Mouse (Mus musculus) neural tube, embryonic 15.5 days (tissue): ENCODE measurements around the gene Ccr7. TPM values are rescaled to one million over a fixed set of nuclear protein-coding genes. Genes with fewer than 3 reads are reported as not detected.

Experiments
- ATAC-seq: fragments of 200-750 bp; cut with Nextera tagmentation; 2 replicates; pipeline ENCODE4 v1.8.0; 2017; ENCODE audit warnings: mild to moderate bottlenecking, moderate TSS enrichment, moderate library complexity; ENCODE audit not compliant: low FRiP score
- H3K27ac ChIP-seq: fragments of 300-500 bp; sonication (generic); replicated peaks from 2 replicates; pipeline ENCODE4 v1.5.1; 2015; ENCODE audit warnings: mild to moderate bottlenecking, inconsistent platforms
- H3K27me3 ChIP-seq: fragments of 300-500 bp; sonication (generic); replicated peaks from 2 replicates; pipeline ENCODE4 v1.6.1; 2015; ENCODE audit warnings: inconsistent platforms
- H3K36me3 ChIP-seq: fragments of 300-500 bp; sonication (generic); 2 replicates; pipeline ENCODE4 v1.6.1; 2015; ENCODE audit warnings: inconsistent platforms
- H3K4me1 ChIP-seq: fragments of 300-500 bp; sonication (generic); 2 replicates; pipeline ENCODE4 v1.6.1; 2015; ENCODE audit warnings: inconsistent platforms
- H3K4me2 ChIP-seq: fragments of 300-500 bp; sonication (generic); 2 replicates; pipeline ENCODE4 v1.6.1; 2015; ENCODE audit warnings: inconsistent platforms, mild to moderate bottlenecking, moderate library complexity
- H3K4me3 ChIP-seq: fragments of 300-500 bp; sonication (generic); replicated peaks from 2 replicates; pipeline ENCODE4 v1.5.1; 2015; ENCODE audit warnings: mild to moderate bottlenecking, inconsistent platforms
- H3K9ac ChIP-seq: fragments of 300-500 bp; sonication (generic); replicated peaks from 2 replicates; pipeline ENCODE4 v1.6.1; 2015; ENCODE audit warnings: mild to moderate bottlenecking, inconsistent platforms
- H3K9me3 ChIP-seq: fragments of 300-500 bp; sonication (generic); replicated peaks from 2 replicates; pipeline ENCODE4 v1.6.1; 2016; ENCODE audit warnings: inconsistent platforms
- WGBS: fragments of 180-500 bp; shearing (Covaris S2); methylation state at CpG from one replicate; pipeline ENCODE4 v1.1.7; 2015; ENCODE audit warnings: mixed read lengths; 5-methylcytosine and 5-hydroxymethylcytosine counted together
- polyA plus RNA-seq: library from polyadenylated mRNA; unstranded; fragments of >200 nt; fragmentation: Nextera tagmentation; extraction: Ambion mirVana; gene quantifications from 2 replicates; pipeline ENCODE4 v1.2.1, GENCODE M21; 2015

Gene Ccr7
- polyA plus RNA-seq, 1 experiment from 2014 or later, result not detected

DNA sequence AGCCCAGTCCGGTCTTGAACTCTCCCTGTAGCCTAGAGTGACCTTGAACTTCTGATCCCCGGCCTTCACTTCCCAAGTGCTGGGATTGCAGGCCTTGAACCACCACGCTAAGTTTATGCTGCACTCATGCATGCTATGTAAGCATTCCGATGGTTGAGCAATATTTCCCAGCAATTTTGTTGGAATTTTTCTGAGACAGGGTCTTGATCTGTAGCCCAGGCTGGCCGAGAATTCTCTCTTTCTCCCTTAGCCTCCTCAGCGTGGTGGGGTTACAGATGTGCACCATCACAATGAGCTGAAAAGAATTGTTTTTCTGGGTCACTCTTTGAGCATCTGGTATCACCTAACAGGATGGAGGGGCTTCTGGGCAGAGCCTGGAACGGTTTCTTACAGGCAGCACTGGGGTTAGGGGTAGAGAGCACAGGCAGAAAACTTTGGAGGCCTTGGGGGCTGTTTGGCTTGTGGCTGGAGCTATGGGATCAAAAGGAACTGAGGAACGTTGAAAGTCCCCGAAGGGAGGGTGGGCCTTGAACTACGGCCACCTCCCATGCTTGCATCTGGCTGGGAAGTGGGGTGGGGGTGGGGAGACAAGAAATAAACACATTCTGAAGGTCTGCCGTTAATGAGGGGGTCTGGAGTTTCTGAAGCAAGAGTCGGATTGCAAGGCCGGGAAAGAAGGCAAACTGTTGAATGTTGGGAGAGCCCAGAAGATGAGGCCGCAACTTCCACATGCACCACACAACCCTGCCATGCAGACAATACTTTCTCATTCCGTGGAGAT lies 20.4 kb downstream of the Ccr7 start:
- 65% methylated on average over 15 of the region's 15 CpGs for WGBS
- no peaks in the 10 kb centered on the region for H3K36me3 ChIP-seq
- peaks cover 20% of the 10 kb centered on the region for H3K4me1 ChIP-seq
- no peak overlapping the region for H3K4me3 ChIP-seq
- no peak for ATAC-seq
- H3K27ac ChIP-seq, result no peak overlapping the region
- H3K9me3 ChIP-seq, result no peaks in the 10 kb centered on the region
- H3K9ac ChIP-seq, result no peak overlapping the region
- no peak overlapping the region for H3K4me2 ChIP-seq
- H3K27me3 ChIP-seq, result no peaks in the 10 kb centered on the region

- Histone ChIP-seq H3K9me3 (no peaks in the 10 kb centered on the region), H3K4me2 (no peak overlapping the region), H3K27me3 (no peaks in the 10 kb centered on the region), H3K4me1 (peaks cover 27% of the 10 kb centered on the region), H3K36me3 (no peaks in the 10 kb centered on the region), H3K27ac (no peak overlapping the region), H3K4me3 (no peak overlapping the region), H3K9ac (no peak overlapping the region)
- WGBS, result 47% methylated on average over 5 of the region's 5 CpGs
- no peak for ATAC-seq
These were observed 21.5 kb downstream of the Ccr7 start for GRCm38 (mm10) chr11:99133285-99133897.

DNA sequence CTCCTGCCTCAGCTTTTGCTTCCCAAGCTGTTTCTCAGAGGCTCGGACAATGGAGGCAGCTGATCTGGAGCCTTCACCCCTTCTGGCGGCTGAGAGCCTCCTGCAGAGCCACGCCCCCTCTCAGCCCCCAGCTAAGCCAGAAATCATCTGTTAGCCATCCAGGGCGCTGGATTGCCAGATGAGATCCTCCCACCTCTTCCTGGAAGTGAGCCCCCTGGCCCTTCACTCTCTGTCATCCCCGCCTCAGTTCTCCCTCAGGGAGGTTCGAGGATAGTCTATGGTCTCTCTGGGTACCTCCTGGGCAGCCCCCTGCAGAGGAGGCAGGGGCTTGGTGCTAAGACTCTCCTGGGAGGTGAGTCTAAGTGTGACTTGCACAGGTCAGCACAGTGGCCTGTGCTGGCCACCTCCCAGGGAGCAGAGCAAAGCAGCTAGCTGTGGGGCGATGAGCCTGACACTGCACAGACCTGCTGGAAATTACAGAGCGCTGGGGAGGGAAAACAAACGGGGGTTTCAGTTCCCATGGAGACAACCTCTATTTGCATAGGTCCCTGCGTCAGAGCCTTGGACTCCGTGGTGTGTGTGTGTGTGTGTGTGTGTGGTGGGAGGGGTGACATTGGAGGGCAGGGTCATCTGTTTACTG lies 22.7 kb downstream of the Ccr7 start:
- peak; percentile 50; the same call in 1 of the 2 replicates for ATAC-seq
- H3K27ac ChIP-seq, result peak overlapping the region; percentile 41; the same call in 1 of the 2 replicates
- peak overlapping the region; percentile 26; the same call in 1 of the 2 replicates for H3K9ac ChIP-seq
- 1% methylated on average over 11 of the region's 11 CpGs for WGBS
- no peaks in the 10 kb centered on the region for H3K27me3 ChIP-seq
- peak overlapping the region; percentile 42 for H3K4me2 ChIP-seq
- H3K36me3 ChIP-seq, result no peaks in the 10 kb centered on the region
- H3K9me3 ChIP-seq, result no peaks in the 10 kb centered on the region
- H3K4me1 ChIP-seq, result peaks cover 31% of the 10 kb centered on the region
- peak overlapping the region; percentile 2; the same call in 1 of the 2 replicates for H3K4me3 ChIP-seq

GRCm38 (mm10) chr11:99131463-99131840 lies 23.4 kb downstream of the Ccr7 start:
- no peak for ATAC-seq
- H3K4me1 ChIP-seq, result peaks cover 31% of the 10 kb centered on the region
- H3K9ac ChIP-seq, result no peak overlapping the region
- no peak overlapping the region for H3K4me2 ChIP-seq
- WGBS, result 41% methylated on average over 12 of the region's 12 CpGs
- H3K9me3 ChIP-seq, result no peaks in the 10 kb centered on the region
- no peak overlapping the region for H3K4me3 ChIP-seq
- no peak overlapping the region for H3K27ac ChIP-seq
- no peaks in the 10 kb centered on the region for H3K36me3 ChIP-seq
- H3K27me3 ChIP-seq, result no peaks in the 10 kb centered on the region

GRCm38 (mm10) chr11:99130736-99131462 lies 24.0 kb downstream of the Ccr7 start:
- no peak overlapping the region for H3K9ac ChIP-seq
- no peaks in the 10 kb centered on the region for H3K27me3 ChIP-seq
- 69% methylated on average over 5 of the region's 5 CpGs for WGBS

DNA sequence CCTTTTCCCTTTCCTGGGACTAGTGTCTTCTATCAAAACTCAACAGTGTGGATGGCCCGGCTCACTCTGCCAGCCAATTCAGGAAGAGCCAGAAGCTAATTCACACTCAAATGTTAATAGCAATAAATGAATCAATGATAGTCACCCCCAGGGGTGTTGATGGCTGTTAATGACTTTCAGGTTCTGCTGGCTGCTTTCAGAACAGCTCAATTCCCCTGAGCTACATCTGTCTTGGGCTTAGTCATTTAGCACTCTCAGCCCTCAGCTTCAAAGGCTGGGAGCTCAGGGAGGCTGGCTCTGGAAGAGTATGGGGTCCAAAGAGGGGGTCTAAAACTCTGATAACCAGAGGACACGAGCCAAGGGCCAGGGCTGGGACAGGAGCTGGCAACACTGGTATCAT lies 25.6 kb downstream of the Ccr7 start:
- H3K9ac ChIP-seq, result no peak overlapping the region
- H3K4me3 ChIP-seq, result no peak overlapping the region
- no peaks in the 10 kb centered on the region for H3K9me3 ChIP-seq
- 11% methylated on average over 2 of the region's 2 CpGs for WGBS
- no peaks in the 10 kb centered on the region for H3K27me3 ChIP-seq
- H3K27ac ChIP-seq, result no peak overlapping the region
- no peak for ATAC-seq
- no peak overlapping the region for H3K4me2 ChIP-seq
- no peaks in the 10 kb centered on the region for H3K36me3 ChIP-seq
- H3K4me1 ChIP-seq, result peaks cover 31% of the 10 kb centered on the region

More at GRCm38 (mm10) chr11:99130736-99131462, 24.0 kb downstream of the Ccr7 start:
- H3K27ac ChIP-seq, result no peak overlapping the region
- no peak for ATAC-seq
- H3K9me3 ChIP-seq, result no peaks in the 10 kb centered on the region
- no peak overlapping the region for H3K4me2 ChIP-seq
- peaks cover 31% of the 10 kb centered on the region for H3K4me1 ChIP-seq
- H3K4me3 ChIP-seq, result no peak overlapping the region
- H3K36me3 ChIP-seq, result no peaks in the 10 kb centered on the region

- H3K9ac ChIP-seq, result no peak overlapping the region
- no peak for ATAC-seq
- no peak overlapping the region for H3K4me2 ChIP-seq
- H3K4me3 ChIP-seq, result no peak overlapping the region
- H3K36me3 ChIP-seq, result no peaks in the 10 kb centered on the region
- no peaks in the 10 kb centered on the region for H3K9me3 ChIP-seq
- H3K27ac ChIP-seq, result no peak overlapping the region
- 85% methylated on average over 18 of the region's 18 CpGs for WGBS
- no peaks in the 10 kb centered on the region for H3K27me3 ChIP-seq
- peaks cover 25% of the 10 kb centered on the region for H3K4me1 ChIP-seq
These were observed 26.8 kb downstream of the Ccr7 start for GRCm38 (mm10) chr11:99127785-99128682.

DNA sequence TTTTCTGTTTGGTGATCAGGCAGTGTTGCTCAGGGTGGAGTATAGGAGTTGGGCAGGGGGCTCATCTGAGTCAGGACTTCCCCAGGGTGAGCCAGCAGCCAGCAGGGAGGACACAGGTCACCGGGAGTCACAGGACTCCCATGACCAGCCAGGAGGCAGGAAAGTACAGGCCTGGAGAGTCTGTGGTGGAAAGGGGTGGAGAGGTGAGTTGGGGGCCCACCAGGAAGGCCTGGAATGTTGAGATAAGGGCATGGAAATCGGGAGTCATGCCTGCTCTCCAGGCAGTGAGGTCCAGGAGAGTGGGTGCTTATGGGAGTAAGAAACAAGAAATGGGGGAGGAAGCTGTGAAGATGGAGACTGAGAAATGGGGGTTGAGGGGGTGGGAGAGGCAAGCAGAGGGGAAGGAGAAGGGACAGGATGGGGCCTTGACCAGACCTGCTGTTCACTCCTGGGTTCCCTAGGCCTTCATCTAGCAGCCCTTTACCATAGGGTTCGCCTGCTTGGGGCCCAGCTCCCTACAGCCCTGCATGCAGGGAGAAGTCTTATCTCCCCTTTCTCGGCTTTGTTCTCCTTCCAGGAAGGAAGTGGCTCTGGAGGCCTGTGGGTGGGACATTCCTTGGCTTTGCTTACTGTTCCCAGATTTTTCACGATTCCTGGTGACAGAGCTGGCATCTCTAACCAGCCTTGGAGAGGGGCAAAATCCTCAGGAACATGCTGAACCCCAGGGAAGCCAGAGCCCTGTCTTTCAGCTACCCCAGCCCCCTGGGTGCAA lies 28.2 kb downstream of the Ccr7 start:
- Histone ChIP-seq H3K27ac (no peak overlapping the region), H3K9me3 (no peaks in the 10 kb centered on the region), H3K9ac (no peak overlapping the region), H3K4me2 (no peak overlapping the region), H3K36me3 (no peaks in the 10 kb centered on the region), H3K27me3 (no peaks in the 10 kb centered on the region), H3K4me1 (peaks cover 19% of the 10 kb centered on the region), H3K4me3 (no peak overlapping the region)
- WGBS, result 56% methylated on average over 5 of the region's 5 CpGs
- no peak for ATAC-seq

GRCm38 (mm10) chr11:99124635-99125029 lies 30.2 kb downstream of the Ccr7 start:
- Histone ChIP-seq H3K4me2 (no peak overlapping the region), H3K4me1 (peaks cover 27% of the 10 kb centered on the region), H3K9me3 (no peaks in the 10 kb centered on the region), H3K9ac (no peak overlapping the region), H3K27me3 (no peaks in the 10 kb centered on the region), H3K36me3 (no peaks in the 10 kb centered on the region), H3K27ac (no peak overlapping the region), H3K4me3 (no peak overlapping the region)
- WGBS, result 51% methylated on average over 10 of the region's 10 CpGs
- ATAC-seq, result no peak

GRCm38 (mm10) chr11:99123977-99124634 lies 30.8 kb downstream of the Ccr7 start:
- H3K27ac ChIP-seq, result no peak overlapping the region
- WGBS, result 55% methylated on average over 15 of the region's 15 CpGs

More at GRCm38 (mm10) chr11:99123977-99124634, 30.8 kb downstream of the Ccr7 start:
- Histone ChIP-seq H3K9me3 (no peaks in the 10 kb centered on the region), H3K36me3 (no peaks in the 10 kb centered on the region), H3K4me3 (no peak overlapping the region), H3K4me1 (peaks cover 21% of the 10 kb centered on the region), H3K9ac (no peak overlapping the region), H3K27me3 (no peaks in the 10 kb centered on the region), H3K4me2 (no peak overlapping the region)
- ATAC-seq, result no peak
